Mouse (Mus musculus): ENCODE measurements around the gene Fars2. TPM values are rescaled to one million over a fixed set of nuclear protein-coding genes. Genes with fewer than 3 reads are reported as not detected.

Fars2 gene
- polyA plus RNA-seq, 1 experiment from 2014 or later = 68.1 TPM

DNA sequence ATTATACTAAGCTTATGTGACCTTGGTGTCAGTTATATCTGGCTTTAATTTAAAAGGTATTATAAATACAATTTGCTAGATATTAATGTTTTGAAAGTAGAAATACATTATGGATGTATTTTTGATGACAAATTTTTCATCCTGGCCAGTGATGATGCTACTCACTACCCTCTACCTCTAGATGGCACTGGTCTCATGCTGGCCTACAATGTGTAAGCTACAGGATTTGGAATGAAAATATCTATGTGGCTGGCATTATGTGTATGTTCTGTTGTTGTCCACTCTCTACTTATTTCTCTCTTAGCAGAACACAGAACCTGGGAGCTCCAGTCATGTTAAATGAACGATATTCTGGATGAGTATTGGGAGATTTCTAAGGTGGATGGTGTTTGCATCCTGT is 104.7 kb downstream of the Fars2 start:
- Histone ChIP-seq H3K27me3 (ENCODE audit: control insufficient read depth, insufficient read depth, low read length) (no peaks in the 10 kb centered on the region), H3K27ac (replicated peaks in 1 of 2; ENCODE audit: control insufficient read depth in 1 of 2, insufficient read depth in 1 of 2, low read depth in 2 of 2, low read length in 2 of 2) (no peak overlapping the region), H3K9me3 (ENCODE audit: control insufficient read depth, low read length) (no peaks in the 10 kb centered on the region), H3K4me3 (ENCODE audit: control insufficient read depth in 1 of 2, insufficient read depth in 1 of 2, low read depth in 1 of 2, low read length in 2 of 2) (no peak overlapping the region), H3K4me1 (ENCODE audit: control insufficient read depth in 2 of 2, insufficient read depth in 2 of 2, low read length in 2 of 2) (no peaks in the 10 kb centered on the region), H3K9ac (ENCODE audit: low read length) (no peak overlapping the region), H3K4me2 (ENCODE audit: low read length) (no peak overlapping the region), H3K36me3 (ENCODE audit: control insufficient read depth, insufficient read depth, low read length) (0 out of 2 replicates have a peak, but pooled peaks cover 2% of the 10 kb centered on the region)
- no peak for ATAC-seq (ENCODE audit: insufficient number of reproducible peaks, insufficient read depth, low FRiP score, low read depth)
- WGBS = 71% methylated on average over 1 of the region's 1 CpGs

DNA sequence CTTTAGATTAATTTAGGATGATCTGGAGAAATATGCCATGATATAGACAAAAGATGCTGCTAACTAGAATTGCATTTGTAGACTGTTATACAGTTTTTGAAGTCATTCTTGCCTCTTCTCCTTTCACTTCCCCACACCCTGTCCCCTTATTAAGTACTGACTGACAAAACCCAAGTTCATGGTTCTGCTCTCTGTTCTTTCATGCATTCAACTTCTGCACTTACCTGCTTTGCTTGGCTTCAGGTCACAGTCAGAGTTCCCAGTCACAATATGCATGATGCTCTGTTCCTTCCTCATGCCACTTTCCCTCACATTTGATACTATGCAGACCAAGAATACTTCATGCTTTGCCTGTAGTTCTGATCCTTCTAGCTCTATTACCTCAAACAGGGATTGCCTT is 105.5 kb downstream of the Fars2 start:
- H3K4me3 ChIP-seq (ENCODE audit: control insufficient read depth in 1 of 2, insufficient read depth in 1 of 2, low read depth in 1 of 2, low read length in 2 of 2) = no peak overlapping the region
- no peak overlapping the region for H3K27ac ChIP-seq (replicated peaks in 1 of 2; ENCODE audit: control insufficient read depth in 1 of 2, insufficient read depth in 1 of 2, low read depth in 2 of 2, low read length in 2 of 2)
- no peak overlapping the region for H3K4me2 ChIP-seq (ENCODE audit: low read length)
- no peak for ATAC-seq (ENCODE audit: insufficient number of reproducible peaks, insufficient read depth, low FRiP score, low read depth)
- no peaks in the 10 kb centered on the region for H3K9me3 ChIP-seq (ENCODE audit: control insufficient read depth, low read length)
- H3K27me3 ChIP-seq (ENCODE audit: control insufficient read depth, insufficient read depth, low read length) = no peaks in the 10 kb centered on the region
- 0 out of 2 replicates have a peak, but pooled peaks cover 2% of the 10 kb centered on the region for H3K36me3 ChIP-seq (ENCODE audit: control insufficient read depth, insufficient read depth, low read length)
- no peaks in the 10 kb centered on the region for H3K4me1 ChIP-seq (ENCODE audit: control insufficient read depth in 2 of 2, insufficient read depth in 2 of 2, low read length in 2 of 2)
- no peak overlapping the region for H3K9ac ChIP-seq (ENCODE audit: low read length)

DNA sequence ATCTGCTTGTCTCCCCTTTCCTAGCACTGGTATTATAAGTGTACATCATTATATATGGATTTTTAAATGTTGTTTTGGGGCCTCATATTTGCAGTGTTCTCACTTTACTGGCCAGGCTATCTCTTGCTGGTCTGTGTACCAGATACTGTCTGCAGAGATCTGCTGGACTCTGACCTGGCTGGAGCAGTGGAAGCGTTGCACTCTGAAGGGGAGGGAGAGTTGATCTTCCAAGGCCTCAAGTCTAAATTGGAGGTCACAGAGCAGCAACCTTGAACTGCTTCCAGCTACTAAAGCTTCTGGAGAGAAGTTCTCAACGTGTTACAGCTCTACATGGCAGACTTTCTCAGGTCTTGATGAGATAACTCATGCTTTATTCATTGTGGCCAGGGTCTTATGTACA is 107.2 kb downstream of the Fars2 start:
- H3K36me3 ChIP-seq (ENCODE audit: control insufficient read depth, insufficient read depth, low read length) = 0 out of 2 replicates have a peak, but pooled peaks cover 2% of the 10 kb centered on the region
- no peaks in the 10 kb centered on the region for H3K27me3 ChIP-seq (ENCODE audit: control insufficient read depth, insufficient read depth, low read length)
- H3K27ac ChIP-seq (replicated peaks in 1 of 2; ENCODE audit: control insufficient read depth in 1 of 2, insufficient read depth in 1 of 2, low read depth in 2 of 2, low read length in 2 of 2) = no peak overlapping the region
- H3K9ac ChIP-seq (ENCODE audit: low read length) = no peak overlapping the region
- H3K4me3 ChIP-seq (ENCODE audit: control insufficient read depth in 1 of 2, insufficient read depth in 1 of 2, low read depth in 1 of 2, low read length in 2 of 2) = no peak overlapping the region
- no peak for ATAC-seq (ENCODE audit: insufficient number of reproducible peaks, insufficient read depth, low FRiP score, low read depth)
- H3K4me2 ChIP-seq (ENCODE audit: low read length) = no peak overlapping the region
- WGBS = 42% methylated on average over 2 of the region's 2 CpGs
- H3K4me1 ChIP-seq (ENCODE audit: control insufficient read depth in 2 of 2, insufficient read depth in 2 of 2, low read length in 2 of 2) = no peaks in the 10 kb centered on the region
- H3K9me3 ChIP-seq (ENCODE audit: control insufficient read depth, low read length) = no peaks in the 10 kb centered on the region

DNA sequence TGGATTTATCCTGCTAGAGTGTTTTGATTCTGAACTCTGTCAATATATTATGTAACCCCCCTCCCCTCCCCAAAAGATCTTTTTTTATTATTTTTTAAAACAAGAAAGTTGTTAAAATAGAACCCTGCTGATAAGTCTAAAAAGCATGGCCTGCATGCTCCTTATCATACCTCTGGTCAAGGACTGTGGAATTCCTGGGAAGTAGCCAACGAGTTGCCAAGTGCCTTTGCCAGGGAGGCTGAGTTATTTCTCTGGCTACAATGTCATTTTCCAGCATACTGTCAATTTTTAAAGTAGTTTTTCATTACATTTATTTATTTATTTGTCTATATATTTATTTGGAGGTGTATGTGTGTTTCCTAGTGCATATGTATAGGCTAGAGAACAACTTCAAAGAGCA is 125.0 kb downstream of the Fars2 start:
- H3K27ac ChIP-seq (replicated peaks in 1 of 2; ENCODE audit: control insufficient read depth in 1 of 2, insufficient read depth in 1 of 2, low read depth in 2 of 2, low read length in 2 of 2) = no peak overlapping the region

DNA sequence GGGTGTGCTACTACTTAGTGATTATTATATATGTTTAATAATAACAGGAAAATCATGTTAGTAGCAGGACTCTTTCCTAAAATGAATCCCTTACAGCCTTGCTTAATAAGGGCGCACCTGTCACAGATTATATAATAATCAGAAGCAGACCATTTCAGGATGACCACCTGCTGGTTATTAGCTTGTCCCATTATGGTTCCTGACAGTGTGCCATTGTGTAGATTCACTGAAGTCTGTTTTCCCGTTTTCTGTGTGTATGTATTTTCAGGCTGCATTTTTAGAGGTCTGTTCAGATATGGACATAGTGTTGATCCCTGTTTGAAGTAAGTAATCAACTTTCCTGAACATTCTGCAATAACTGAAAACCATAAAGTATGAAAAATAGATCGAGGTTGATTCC is 136.7 kb downstream of the Fars2 start:
- H3K4me3 ChIP-seq (ENCODE audit: control insufficient read depth in 1 of 2, insufficient read depth in 1 of 2, low read depth in 1 of 2, low read length in 2 of 2) = no peak overlapping the region
- WGBS = 81% methylated on average over 3 of the region's 3 CpGs
- H3K27ac ChIP-seq (replicated peaks in 1 of 2; ENCODE audit: control insufficient read depth in 1 of 2, insufficient read depth in 1 of 2, low read depth in 2 of 2, low read length in 2 of 2) = no peak overlapping the region
- H3K36me3 ChIP-seq (ENCODE audit: control insufficient read depth, insufficient read depth, low read length) = no peaks in the 10 kb centered on the region
- no peaks in the 10 kb centered on the region for H3K4me1 ChIP-seq (ENCODE audit: control insufficient read depth in 2 of 2, insufficient read depth in 2 of 2, low read length in 2 of 2)
- no peak for ATAC-seq (ENCODE audit: insufficient number of reproducible peaks, insufficient read depth, low FRiP score, low read depth)
- no peak overlapping the region for H3K4me2 ChIP-seq (ENCODE audit: low read length)
- H3K27me3 ChIP-seq (ENCODE audit: control insufficient read depth, insufficient read depth, low read length) = no peaks in the 10 kb centered on the region
- H3K9me3 ChIP-seq (ENCODE audit: control insufficient read depth, low read length) = no peaks in the 10 kb centered on the region
- H3K9ac ChIP-seq (ENCODE audit: low read length) = no peak overlapping the region

More for the DNA sequence above, 125.0 kb downstream of the Fars2 start:
- Histone ChIP-seq H3K4me3 (ENCODE audit: control insufficient read depth in 1 of 2, insufficient read depth in 1 of 2, low read depth in 1 of 2, low read length in 2 of 2) (no peak overlapping the region), H3K4me1 (ENCODE audit: control insufficient read depth in 2 of 2, insufficient read depth in 2 of 2, low read length in 2 of 2) (peaks cover 0 to 21% of the 10 kb centered on the region in 2 experiments), H3K9me3 (ENCODE audit: control insufficient read depth, low read length) (no peaks in the 10 kb centered on the region), H3K4me2 (ENCODE audit: low read length) (no peak overlapping the region), H3K27me3 (ENCODE audit: control insufficient read depth, insufficient read depth, low read length) (no peaks in the 10 kb centered on the region), H3K9ac (ENCODE audit: low read length) (no peak overlapping the region), H3K36me3 (ENCODE audit: control insufficient read depth, insufficient read depth, low read length) (no peaks in the 10 kb centered on the region)
- 0% methylated on average over 1 of the region's 1 CpGs for WGBS
- ATAC-seq (ENCODE audit: insufficient number of reproducible peaks, insufficient read depth, low FRiP score, low read depth) = no peak

DNA sequence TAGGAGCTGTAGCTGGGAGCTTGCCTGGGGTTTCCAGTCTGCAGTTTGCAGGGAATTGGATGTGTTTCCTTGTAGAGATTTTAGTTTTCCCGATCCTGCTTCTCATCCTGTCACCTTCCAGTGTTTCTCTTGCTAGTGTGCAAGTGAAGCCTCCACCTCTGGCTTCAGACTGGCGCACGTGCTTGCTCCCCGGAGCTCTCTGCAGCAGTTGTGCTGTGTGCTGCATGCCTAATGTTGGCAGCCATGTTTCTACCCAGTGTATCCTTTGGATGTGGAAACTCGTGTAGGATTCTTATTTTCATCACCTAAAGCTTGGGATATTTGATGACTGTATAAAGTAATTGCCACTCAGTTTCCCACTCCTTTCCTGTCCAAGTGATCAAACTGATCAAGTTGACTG is 140.0 kb downstream of the Fars2 start:
- no peak for ATAC-seq (ENCODE audit: insufficient number of reproducible peaks, insufficient read depth, low FRiP score, low read depth)
- Histone ChIP-seq H3K4me1 (ENCODE audit: control insufficient read depth in 2 of 2, insufficient read depth in 2 of 2, low read length in 2 of 2) (no peaks in the 10 kb centered on the region), H3K36me3 (ENCODE audit: control insufficient read depth, insufficient read depth, low read length) (no peaks in the 10 kb centered on the region), H3K27me3 (ENCODE audit: control insufficient read depth, insufficient read depth, low read length) (no peaks in the 10 kb centered on the region), H3K27ac (replicated peaks in 1 of 2; ENCODE audit: control insufficient read depth in 1 of 2, insufficient read depth in 1 of 2, low read depth in 2 of 2, low read length in 2 of 2) (no peak overlapping the region), H3K4me3 (ENCODE audit: control insufficient read depth in 1 of 2, insufficient read depth in 1 of 2, low read depth in 1 of 2, low read length in 2 of 2) (no peak overlapping the region), H3K9ac (ENCODE audit: low read length) (no peak overlapping the region), H3K9me3 (ENCODE audit: control insufficient read depth, low read length) (peaks cover 5% of the 10 kb centered on the region; the same call in 1 of the 2 replicates), H3K4me2 (ENCODE audit: low read length) (no peak overlapping the region)
- 86% methylated on average over 5 of the region's 5 CpGs for whole genome bisulfite sequencing

DNA sequence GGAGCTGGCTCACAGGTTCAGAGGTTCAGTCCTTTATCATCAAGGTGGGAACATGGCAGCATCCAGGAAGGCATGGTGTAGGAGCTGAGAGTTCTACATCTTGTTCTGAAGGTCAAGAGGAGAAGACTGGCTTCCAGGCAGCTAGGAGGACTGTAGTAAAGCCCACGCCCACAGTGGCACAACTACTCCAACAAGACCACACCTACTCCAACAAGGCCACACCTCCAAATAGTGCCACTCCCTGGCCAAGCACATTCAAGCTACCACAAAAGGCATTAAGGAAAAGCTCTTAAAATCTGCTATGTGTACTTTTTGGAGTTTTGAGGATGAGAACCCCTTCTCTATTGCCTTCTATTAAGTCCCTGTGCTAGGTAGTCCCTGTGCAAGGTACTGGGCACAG is 142.5 kb downstream of the Fars2 start:
- no peaks in the 10 kb centered on the region for H3K36me3 ChIP-seq (ENCODE audit: control insufficient read depth, insufficient read depth, low read length)
- WGBS = 91% methylated on average over 1 of the region's 1 CpGs
- H3K4me1 ChIP-seq (ENCODE audit: control insufficient read depth in 2 of 2, insufficient read depth in 2 of 2, low read length in 2 of 2) = no peaks in the 10 kb centered on the region
- no peak overlapping the region for H3K4me2 ChIP-seq (ENCODE audit: low read length)
- no peak overlapping the region for H3K4me3 ChIP-seq (ENCODE audit: control insufficient read depth in 1 of 2, insufficient read depth in 1 of 2, low read depth in 1 of 2, low read length in 2 of 2)
- peaks cover 5% of the 10 kb centered on the region; the same call in 1 of the 2 replicates for H3K9me3 ChIP-seq (ENCODE audit: control insufficient read depth, low read length)
- no peaks in the 10 kb centered on the region for H3K27me3 ChIP-seq (ENCODE audit: control insufficient read depth, insufficient read depth, low read length)
- no peak overlapping the region for H3K27ac ChIP-seq (replicated peaks in 1 of 2; ENCODE audit: control insufficient read depth in 1 of 2, insufficient read depth in 1 of 2, low read depth in 2 of 2, low read length in 2 of 2)
- H3K9ac ChIP-seq (ENCODE audit: low read length) = no peak overlapping the region
- ATAC-seq (ENCODE audit: insufficient number of reproducible peaks, insufficient read depth, low FRiP score, low read depth) = no peak

DNA sequence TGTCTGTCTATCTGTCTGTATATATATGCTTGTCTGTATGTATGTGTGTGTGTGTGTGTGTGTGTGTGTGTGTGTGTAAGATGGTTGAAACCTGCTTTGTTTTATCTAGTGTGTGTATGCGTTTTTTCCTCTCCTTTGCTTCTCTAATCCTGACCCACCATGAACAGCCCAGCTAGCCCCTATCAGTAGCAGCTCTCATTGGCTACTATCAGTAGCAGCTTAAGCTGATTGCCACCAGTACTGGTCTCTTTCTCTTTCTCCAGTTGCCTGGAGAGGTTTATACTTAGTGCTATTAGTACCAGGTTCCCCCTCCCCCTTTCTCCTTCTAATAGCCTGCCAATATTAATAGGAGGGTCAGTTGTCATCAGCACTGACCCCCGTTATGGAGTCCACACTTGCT is 144.1 kb downstream of the Fars2 start:
- no peaks in the 10 kb centered on the region for H3K4me1 ChIP-seq (ENCODE audit: control insufficient read depth in 2 of 2, insufficient read depth in 2 of 2, low read length in 2 of 2)
- WGBS = 46% methylated on average over 2 of the region's 2 CpGs
- peaks cover 5% of the 10 kb centered on the region; the same call in 1 of the 2 replicates for H3K9me3 ChIP-seq (ENCODE audit: control insufficient read depth, low read length)
- no peak overlapping the region for H3K4me3 ChIP-seq (ENCODE audit: control insufficient read depth in 1 of 2, insufficient read depth in 1 of 2, low read depth in 1 of 2, low read length in 2 of 2)
- H3K36me3 ChIP-seq (ENCODE audit: control insufficient read depth, insufficient read depth, low read length) = no peaks in the 10 kb centered on the region
- H3K4me2 ChIP-seq (ENCODE audit: low read length) = no peak overlapping the region
- no peak overlapping the region for H3K9ac ChIP-seq (ENCODE audit: low read length)
- no peak overlapping the region for H3K27ac ChIP-seq (replicated peaks in 1 of 2; ENCODE audit: control insufficient read depth in 1 of 2, insufficient read depth in 1 of 2, low read depth in 2 of 2, low read length in 2 of 2)
- no peak for ATAC-seq (ENCODE audit: insufficient number of reproducible peaks, insufficient read depth, low FRiP score, low read depth)
- H3K27me3 ChIP-seq (ENCODE audit: control insufficient read depth, insufficient read depth, low read length) = no peaks in the 10 kb centered on the region
